Mouse (Mus musculus) bone marrow, adult 2 months (tissue): Measurements from ENCODE around the gene Ypel3. TPM values are rescaled to one million over a fixed set of nuclear protein-coding genes. Genes with fewer than 3 reads are reported as not detected.

ENCODE experiments used
- H3K27ac ChIP-seq: fragments of 200-500 bp; 2 replicates; pipeline ENCODE4 v1.5.1; 2012; ENCODE audit warnings: low read depth, mild to moderate bottlenecking, control low read depth, inconsistent platforms, low read length; ENCODE audit not compliant: control insufficient read depth, poor library complexity, insufficient read depth
- H3K4me1 ChIP-seq: fragments of 200-500 bp; 2 replicates; pipeline ENCODE4 v1.6.1; 2011; ENCODE audit warnings: low read length; ENCODE audit not compliant: control insufficient read depth, insufficient read depth
- H3K4me3 ChIP-seq: fragments of 200-500 bp; replicated peaks from 2 replicates; pipeline ENCODE3; 2011; ENCODE audit warnings: mild to moderate bottlenecking, low read depth, low read length, control low read depth; ENCODE audit not compliant: control insufficient read depth
- CTCF ChIP-seq: fragments of 200-500 bp; IDR thresholded peaks from 2 replicates; pipeline ENCODE4 v1.5.1; 2011; ENCODE audit warnings: low read length, control low read depth; ENCODE audit not compliant: control insufficient read depth, insufficient read depth
- POLR2A ChIP-seq: fragments of 200-500 bp; IDR thresholded peaks from 2 replicates; pipeline ENCODE4 v1.6.1; 2011; ENCODE audit warnings: low read depth, mild to moderate bottlenecking, control low read depth, low read length, borderline replicate concordance; ENCODE audit not compliant: control insufficient read depth
- WGBS: fragments of 180-500 bp; shearing (Covaris S2); methylation state at CpG from one replicate; pipeline ENCODE4 v1.1.7; 2018; 5-methylcytosine and 5-hydroxymethylcytosine counted together
- polyA plus RNA-seq: library from polyadenylated mRNA; stranded (reverse); fragments of >200 nt; gene quantifications from 2 replicates; pipeline ENCODE4 v1.2.4, GENCODE M21; 2011; ENCODE audit warnings: low replicate concordance; ENCODE audit not compliant: missing spikeins, insufficient read depth, insufficient read length

Gene Ypel3
- polyA plus RNA-seq, 1 experiment: 411 TPM

DNA sequence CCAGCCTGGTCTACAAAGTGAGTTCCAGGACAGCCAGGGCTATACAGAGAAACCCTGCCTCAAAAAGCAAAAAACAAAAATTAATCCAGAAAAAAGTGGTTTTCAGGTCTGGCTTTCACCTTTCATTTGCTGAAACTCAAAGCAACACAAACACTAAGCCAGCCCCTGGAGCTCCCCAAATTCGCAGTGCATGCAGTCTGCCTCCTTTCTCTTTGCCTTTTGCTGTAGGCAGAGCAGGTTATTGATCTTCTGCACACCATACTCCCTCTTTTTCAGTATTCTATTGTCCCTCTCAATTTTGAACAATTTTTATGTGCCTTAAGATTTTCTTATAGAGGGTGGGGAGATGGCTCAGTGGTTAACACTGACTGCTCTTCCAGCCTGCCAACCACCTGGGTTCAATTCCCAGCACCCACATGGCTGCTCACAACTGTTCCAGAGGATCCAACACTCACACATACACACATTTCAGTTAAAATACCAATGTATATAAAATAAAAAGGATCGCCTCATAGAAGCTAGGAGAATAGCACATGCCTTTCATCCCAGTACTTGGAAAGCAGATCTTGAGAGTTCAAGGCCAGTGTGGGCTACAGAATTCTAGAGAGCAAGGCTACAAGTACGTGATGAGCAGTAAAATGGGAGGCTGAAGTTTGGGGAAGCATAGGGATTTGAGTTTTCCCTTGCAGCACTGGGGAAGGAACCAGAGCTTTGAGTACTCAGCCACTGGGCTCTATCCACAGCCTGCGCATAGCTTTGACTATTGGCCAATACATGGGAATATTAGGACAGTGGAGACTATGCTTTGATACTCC lies 16.9 kb downstream of the Ypel3 start:
- Histone ChIP-seq H3K4me1 (peaks cover 4% of the 10 kb centered on the region), H3K4me3 (no peak overlapping the region), H3K27ac (no peak overlapping the region)
- WGBS: 82% methylated on average over 4 of the region's 4 CpGs
- TF ChIP-seq CTCF (no peak), POLR2A (no peak)

DNA sequence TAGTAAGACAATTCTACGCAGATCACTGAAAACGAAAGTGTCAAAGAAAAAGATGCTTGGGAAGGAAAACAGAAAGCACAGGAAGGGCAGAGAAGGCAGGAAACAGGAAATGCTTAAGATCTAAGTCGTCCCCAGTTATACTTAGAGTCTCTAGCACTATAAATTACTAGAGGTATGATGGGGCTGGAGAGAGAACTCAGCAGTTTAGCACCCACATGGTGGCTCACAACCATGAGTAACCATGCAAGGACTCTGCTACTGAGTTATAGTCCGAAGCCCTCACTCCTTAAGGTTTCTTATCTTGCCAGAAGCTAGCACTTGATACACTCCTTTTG lies 17.5 kb downstream of the Ypel3 start:
- TF ChIP-seq POLR2A (no peak), CTCF (no peak)
- Histone ChIP-seq H3K4me3 (no peak overlapping the region), H3K27ac (no peak overlapping the region), H3K4me1 (peaks cover 4% of the 10 kb centered on the region)
- WGBS: 34% methylated on average over 4 of the region's 4 CpGs

DNA sequence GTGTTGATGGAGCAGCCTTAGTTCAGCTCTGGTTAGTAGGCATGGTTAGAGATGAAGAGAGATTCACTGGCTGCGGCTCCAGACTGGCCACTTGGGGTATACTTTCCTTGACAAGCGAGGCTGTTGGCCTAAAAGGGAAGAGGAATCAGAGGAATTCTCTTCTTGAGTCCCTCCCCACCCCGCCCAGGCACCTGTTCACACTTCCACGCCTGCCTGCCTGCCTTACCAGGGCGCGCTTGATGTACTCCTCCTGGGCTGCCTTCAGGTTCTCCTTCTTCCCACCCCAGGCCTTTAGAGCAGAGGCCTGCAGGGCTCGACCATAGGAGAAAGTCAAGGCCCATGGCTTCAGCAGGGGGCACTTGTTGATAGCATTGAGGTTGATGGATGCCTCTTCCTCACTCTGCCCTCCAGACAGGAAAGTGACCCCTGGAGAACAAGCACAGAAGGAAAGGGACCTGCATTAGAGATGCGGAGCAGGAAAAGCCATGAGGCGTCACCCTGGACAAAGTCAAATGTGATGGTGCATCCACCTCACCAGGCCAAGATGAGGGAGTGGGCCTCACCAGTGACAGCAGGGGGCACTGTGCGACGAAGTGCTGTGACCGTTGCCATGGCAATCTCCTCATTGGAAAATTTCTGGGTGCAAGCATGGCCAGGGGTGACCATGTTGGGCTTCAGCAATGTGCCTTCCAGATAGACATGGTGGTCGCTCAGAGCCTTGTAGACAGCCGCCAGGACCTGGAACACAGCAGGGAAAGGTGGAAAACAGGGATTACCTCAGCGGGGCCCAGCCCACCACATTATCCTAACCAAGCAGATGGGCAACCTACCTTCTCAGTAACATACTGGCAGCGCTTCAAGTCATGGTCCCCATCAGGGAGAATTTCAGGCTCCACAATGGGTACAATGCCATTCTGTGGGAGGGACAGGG lies 18.9 kb downstream of the Ypel3 start:
- 87% methylated on average over 16 of the region's 16 CpGs for WGBS
- no peak overlapping the region for H3K4me3 ChIP-seq
- peaks cover 3% of the 10 kb centered on the region for H3K4me1 ChIP-seq
- H3K27ac ChIP-seq: no peak overlapping the region
- TF ChIP-seq POLR2A: no peak
- 0 out of 2 replicates have a peak, but pooled peaks have one; percentile 1 for TF ChIP-seq CTCF

DNA sequence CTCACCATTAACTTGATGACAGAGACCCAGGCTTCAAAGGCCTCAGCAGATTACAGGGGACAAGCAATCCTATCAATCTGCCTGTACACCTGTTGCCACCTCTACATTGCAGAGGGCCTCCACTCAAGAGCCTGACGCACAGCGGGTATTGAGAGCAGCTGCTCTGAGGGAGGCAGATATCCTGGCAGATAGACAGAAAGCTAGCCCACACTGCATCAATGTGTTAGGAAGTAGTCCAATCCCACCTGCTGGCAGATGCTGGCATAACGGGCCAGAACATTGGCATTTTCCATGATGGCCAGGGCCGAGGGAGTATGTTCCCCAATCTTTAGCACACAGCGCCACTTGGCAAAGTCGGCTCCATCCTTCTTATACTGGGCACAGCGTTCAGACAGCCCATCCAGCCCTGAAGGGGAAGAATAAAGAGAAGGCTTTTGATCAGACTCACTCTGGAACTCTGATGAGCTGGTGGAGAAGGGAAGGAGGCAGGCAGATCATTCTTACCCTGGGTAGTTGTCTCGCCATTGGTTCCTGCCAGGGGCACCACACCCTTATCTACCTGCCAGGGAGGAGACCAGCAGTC lies 19.7 kb downstream of the Ypel3 start:
- Histone ChIP-seq H3K4me3 (no peak overlapping the region), H3K27ac (no peak overlapping the region), H3K4me1 (peaks cover 3% of the 10 kb centered on the region)
- WGBS: 70% methylated on average over 8 of the region's 8 CpGs
- TF ChIP-seq CTCF (peak; percentile 9; the same call in 1 of the 2 replicates), POLR2A (no peak)

DNA sequence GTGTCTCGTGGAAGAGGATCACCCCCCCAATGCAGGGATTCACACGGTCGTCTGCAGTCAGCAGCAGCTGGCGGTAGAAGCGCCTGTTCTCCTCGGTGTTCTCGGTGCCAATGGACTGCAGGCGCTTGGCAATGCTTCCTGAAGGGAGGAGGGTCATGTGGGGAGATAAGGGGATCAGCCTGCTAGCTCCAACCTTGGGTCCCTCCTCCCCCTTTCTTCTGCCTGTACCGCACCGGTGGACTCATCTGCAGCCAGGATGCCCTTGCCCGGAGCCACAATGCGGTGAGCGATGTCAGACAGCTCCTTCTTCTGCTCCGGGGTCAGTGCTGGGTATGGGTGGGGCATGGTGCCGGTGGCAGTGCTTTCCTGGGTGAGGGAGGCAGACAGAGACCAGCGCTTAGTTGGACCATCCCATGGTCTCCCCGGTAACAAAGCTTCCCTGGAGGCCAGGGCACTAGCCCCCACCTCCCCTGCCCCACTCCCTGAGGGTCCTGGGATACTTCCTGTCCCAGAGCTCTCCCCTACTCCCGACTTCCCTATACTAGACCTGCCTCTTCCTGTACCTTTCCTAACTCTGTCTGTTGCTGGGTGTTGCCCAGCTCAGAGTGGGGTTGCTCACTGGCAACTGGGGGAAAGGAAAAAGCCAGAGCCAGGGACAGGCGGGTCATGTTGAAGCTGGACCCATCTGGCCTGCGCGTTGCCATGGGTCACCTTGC lies 20.8 kb downstream of the Ypel3 start, which contains the start of gene Fam57b:
Gene Fam57b, plus strand, starts transcription at position 258 of the 716 bp plus-strand sequence.
- Histone ChIP-seq H3K4me1 (peaks cover 3% of the 10 kb centered on the region), H3K27ac (peak within 1 kb of the TSS; percentile 97), H3K4me3 (peak within 1 kb of the TSS; percentile 86)
- 23% methylated on average over 21 of the region's 21 CpGs for WGBS
- TF ChIP-seq CTCF (no peak), POLR2A (no peak)

DNA sequence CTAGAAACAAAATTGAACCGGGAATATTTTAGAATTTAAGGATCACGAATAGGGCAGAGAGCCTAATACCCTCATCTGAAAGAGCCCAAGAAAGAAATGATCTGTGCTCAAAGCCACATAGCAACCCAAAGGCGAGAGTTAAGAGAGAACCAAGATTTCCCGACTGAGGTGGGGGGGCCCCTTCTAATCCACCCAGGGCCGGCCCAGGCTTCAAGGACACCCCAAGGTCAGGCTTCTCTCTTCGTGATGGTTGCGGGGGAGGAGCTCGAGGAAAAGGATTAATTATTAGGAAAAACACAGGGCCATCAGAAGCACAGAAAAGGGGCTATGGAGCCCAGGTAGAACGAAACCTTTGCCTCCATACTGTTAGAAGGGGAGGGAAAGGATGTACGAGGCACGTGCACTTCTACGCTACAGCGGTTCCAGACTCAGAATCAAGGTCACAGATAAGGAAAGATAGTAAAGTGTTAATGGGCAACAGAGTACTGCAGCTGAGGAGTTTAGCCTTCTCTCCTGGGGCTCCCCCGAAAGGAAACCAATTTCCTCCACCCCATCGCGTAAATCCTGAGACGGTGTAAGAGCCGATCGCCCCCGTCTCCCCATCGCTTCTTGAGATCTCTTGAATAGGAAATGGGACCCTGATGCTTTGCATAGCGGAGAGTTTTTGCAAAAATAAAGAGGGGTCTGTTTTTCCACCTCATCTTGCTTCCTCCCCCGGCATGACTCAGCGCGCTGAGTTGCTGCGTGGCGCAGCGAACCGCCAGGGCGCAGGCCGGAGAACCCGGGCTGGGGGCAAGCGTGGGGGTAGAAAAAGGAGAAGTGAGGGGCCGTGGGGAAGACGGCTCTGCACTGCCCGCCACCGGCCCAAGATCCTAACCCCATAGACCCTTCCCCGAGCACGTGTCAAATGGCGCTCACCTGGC lies 21.6 kb downstream of the Ypel3 start:
- Histone ChIP-seq H3K4me1 (peaks cover 2% of the 10 kb centered on the region; the same call in 1 of the 2 replicates), H3K27ac (peak overlapping the region; percentile 97), H3K4me3 (peak overlapping the region; percentile 86)
- 1% methylated on average over 40 of the region's 40 CpGs for WGBS
- TF ChIP-seq CTCF (no peak), POLR2A (no peak)

DNA sequence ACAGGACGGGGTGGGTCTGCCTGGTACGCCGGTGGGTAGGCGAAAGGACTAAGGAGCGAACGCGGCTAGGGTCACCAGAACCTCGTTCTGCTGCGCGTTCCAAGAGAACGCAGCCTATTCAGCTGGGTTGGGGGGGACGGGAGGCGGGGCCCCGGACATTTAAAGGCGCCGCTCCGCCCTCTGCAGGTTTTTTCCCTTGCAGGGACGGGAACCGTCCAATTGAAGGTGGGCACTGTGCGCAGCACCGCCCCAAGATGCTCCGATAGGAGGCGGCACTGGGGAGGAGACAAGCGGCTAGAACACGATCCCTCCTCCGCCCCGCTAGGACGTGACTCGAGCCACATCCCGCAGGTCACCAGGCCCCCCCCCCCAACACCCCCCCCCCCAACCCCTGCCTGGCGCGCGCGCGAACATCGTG lies 22.3 kb downstream of the Ypel3 start:
- under 1% methylated on average over 36 of the region's 36 CpGs for WGBS
- peaks cover 2% of the 10 kb centered on the region; the same call in 1 of the 2 replicates for H3K4me1 ChIP-seq
- TF ChIP-seq CTCF: 0 out of 2 replicates have a peak, but pooled peaks have one; percentile 2
- peak; percentile 92 for TF ChIP-seq POLR2A
- H3K4me3 ChIP-seq: peak overlapping the region; percentile 86
- H3K27ac ChIP-seq: peak overlapping the region; percentile 97
